Mouse (Mus musculus) neural tube, embryonic 15.5 days (tissue): Measurements from ENCODE around the gene Cldn11. TPM values are rescaled to one million over a fixed set of nuclear protein-coding genes. Genes with fewer than 3 reads are reported as not detected.

ENCODE experiments used
- ATAC-seq: fragments of 200-750 bp; cut with Nextera tagmentation; 2 replicates; pipeline ENCODE4 v1.8.0; 2017; ENCODE audit warnings: mild to moderate bottlenecking, moderate TSS enrichment, moderate library complexity; ENCODE audit not compliant: low FRiP score
- H3K27ac ChIP-seq: fragments of 300-500 bp; sonication (generic); replicated peaks from 2 replicates; pipeline ENCODE4 v1.5.1; 2015; ENCODE audit warnings: mild to moderate bottlenecking, inconsistent platforms
- H3K27me3 ChIP-seq: fragments of 300-500 bp; sonication (generic); replicated peaks from 2 replicates; pipeline ENCODE4 v1.6.1; 2015; ENCODE audit warnings: inconsistent platforms
- H3K36me3 ChIP-seq: fragments of 300-500 bp; sonication (generic); 2 replicates; pipeline ENCODE4 v1.6.1; 2015; ENCODE audit warnings: inconsistent platforms
- H3K4me1 ChIP-seq: fragments of 300-500 bp; sonication (generic); 2 replicates; pipeline ENCODE4 v1.6.1; 2015; ENCODE audit warnings: inconsistent platforms
- H3K4me2 ChIP-seq: fragments of 300-500 bp; sonication (generic); 2 replicates; pipeline ENCODE4 v1.6.1; 2015; ENCODE audit warnings: inconsistent platforms, mild to moderate bottlenecking, moderate library complexity
- H3K4me3 ChIP-seq: fragments of 300-500 bp; sonication (generic); replicated peaks from 2 replicates; pipeline ENCODE4 v1.5.1; 2015; ENCODE audit warnings: mild to moderate bottlenecking, inconsistent platforms
- H3K9ac ChIP-seq: fragments of 300-500 bp; sonication (generic); replicated peaks from 2 replicates; pipeline ENCODE4 v1.6.1; 2015; ENCODE audit warnings: mild to moderate bottlenecking, inconsistent platforms
- H3K9me3 ChIP-seq: fragments of 300-500 bp; sonication (generic); replicated peaks from 2 replicates; pipeline ENCODE4 v1.6.1; 2016; ENCODE audit warnings: inconsistent platforms
- WGBS: fragments of 180-500 bp; shearing (Covaris S2); methylation state at CpG from one replicate; pipeline ENCODE4 v1.1.7; 2015; ENCODE audit warnings: mixed read lengths; 5-methylcytosine and 5-hydroxymethylcytosine counted together
- polyA plus RNA-seq: library from polyadenylated mRNA; unstranded; fragments of >200 nt; fragmentation: Nextera tagmentation; extraction: Ambion mirVana; gene quantifications from 2 replicates; pipeline ENCODE4 v1.2.1, GENCODE M21; 2015

The Cldn11 gene
- polyA plus RNA-seq, 1 experiment from 2014 or later, result 30.3 TPM

DNA sequence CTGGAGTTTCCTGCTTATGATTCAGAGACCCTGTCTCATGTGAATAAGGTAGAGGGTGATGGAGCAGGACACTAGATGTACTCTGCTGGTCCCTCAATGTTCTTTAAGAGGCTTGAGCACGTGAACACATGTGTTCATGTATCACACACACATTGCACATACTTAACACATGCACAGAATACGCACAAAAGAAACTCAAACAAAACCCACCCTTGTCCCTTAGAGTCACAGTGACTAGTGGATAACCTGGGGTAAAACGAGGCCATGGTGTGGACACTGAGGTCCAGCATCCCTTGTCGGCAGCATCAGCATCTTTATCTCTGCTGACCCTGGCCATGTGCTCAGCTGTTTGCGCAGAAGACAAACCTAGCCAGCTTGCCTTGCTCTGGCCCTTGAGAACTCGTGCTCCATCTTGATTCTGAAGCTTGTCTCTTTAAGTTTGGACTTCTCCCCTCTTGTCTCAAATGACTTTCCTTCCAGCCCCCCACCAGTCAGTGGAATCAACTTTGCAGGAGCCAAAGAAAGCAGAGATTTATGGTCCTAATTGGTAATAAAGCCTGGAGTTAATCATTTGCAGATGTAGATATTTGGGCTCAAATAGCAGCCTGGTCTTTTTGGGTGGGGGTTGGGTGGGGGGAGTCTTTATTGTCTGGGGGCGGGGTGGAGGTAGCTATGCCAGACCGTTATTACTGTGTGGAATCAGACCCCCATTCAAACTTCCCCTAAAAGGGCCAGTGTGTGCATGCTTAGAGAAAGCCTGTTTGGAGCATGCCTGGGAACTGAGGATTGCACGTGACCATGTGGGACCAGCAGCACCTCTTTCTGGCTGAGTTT, 62.7 kb downstream of the Cldn11 start:
- H3K27ac ChIP-seq, result no peak overlapping the region
- H3K4me3 ChIP-seq, result no peak overlapping the region
- H3K9me3 ChIP-seq, result no peaks in the 10 kb centered on the region
- H3K4me1 ChIP-seq, result peaks cover 24% of the 10 kb centered on the region
- ATAC-seq, result peak; percentile 42; the same call in 1 of the 2 replicates
- H3K4me2 ChIP-seq, result no peak overlapping the region
- H3K36me3 ChIP-seq, result no peaks in the 10 kb centered on the region
- H3K9ac ChIP-seq, result no peak overlapping the region
- WGBS, result 39% methylated on average over 9 of the region's 9 CpGs
- H3K27me3 ChIP-seq, result no peaks in the 10 kb centered on the region

DNA sequence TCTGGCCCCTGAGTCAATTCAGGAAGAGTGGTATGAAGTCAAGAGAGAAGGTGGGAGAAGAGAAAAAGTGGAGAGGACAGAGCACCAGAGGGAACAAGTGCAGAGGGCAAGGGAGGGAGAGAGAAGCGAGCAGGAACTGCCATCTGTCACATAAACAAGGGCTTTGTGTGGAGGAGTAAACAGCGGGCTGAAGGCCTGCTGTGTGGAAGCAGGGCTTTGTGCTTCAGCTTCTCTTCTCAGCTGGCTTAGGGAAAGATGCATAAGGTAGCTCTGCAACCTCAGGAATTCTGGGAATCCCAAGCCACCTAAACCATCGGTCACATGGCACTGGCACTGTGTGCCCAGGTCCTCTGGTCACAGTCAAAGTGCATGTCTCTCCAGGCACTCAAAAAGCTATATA, 64.1 kb downstream of the Cldn11 start:
- H3K4me3 ChIP-seq, result no peak overlapping the region
- no peak overlapping the region for H3K9ac ChIP-seq
- peak; percentile 48; the same call in 1 of the 2 replicates for ATAC-seq
- no peaks in the 10 kb centered on the region; the same call in 1 of the 2 replicates for H3K36me3 ChIP-seq
- H3K27ac ChIP-seq, result peak overlapping the region; percentile 9; the same call in 1 of the 2 replicates
- no peak overlapping the region for H3K4me2 ChIP-seq
- peaks cover 24% of the 10 kb centered on the region for H3K4me1 ChIP-seq
- no peaks in the 10 kb centered on the region for H3K9me3 ChIP-seq
- 20% methylated on average over 3 of the region's 3 CpGs for WGBS
- no peaks in the 10 kb centered on the region for H3K27me3 ChIP-seq

Other genes starting within 250 kb of the Cldn11 start
- gene Phc3, start 180.5 kb upstream of the Cldn11 start, polyA plus RNA-seq, result 8.7 and 8.9 TPM in 2 replicates
- gene Prkci, start 154.2 kb upstream of the Cldn11 start, polyA plus RNA-seq, result 25.1 and 29.4 TPM in 2 replicates
- gene Skil, start 54.9 kb upstream of the Cldn11 start, polyA plus RNA-seq, result 21.3 and 23.2 TPM in 2 replicates
- gene Slc7a14, start 160.5 kb downstream of the Cldn11 start, polyA plus RNA-seq, result 7.2 and 7.4 TPM in 2 replicates